Mouse (Mus musculus) forebrain, postnatal 0 days (tissue): ENCODE results near the gene Ly6g6c. TPM values are rescaled to one million over a fixed set of nuclear protein-coding genes. Genes with fewer than 3 reads are reported as not detected.

ENCODE experiments used
- ATAC-seq: fragments of 200-750 bp; cut with Nextera tagmentation; 2 replicates; pipeline ENCODE4 v1.8.0; 2017; ENCODE audit warnings: mild to moderate bottlenecking, moderate library complexity
- DNase-seq: peaks from one replicate; pipeline ENCODE4 v3.0.0-alpha.2; 2015
- H3K27ac ChIP-seq: fragments of 300-500 bp; sonication (generic); 2 replicates; pipeline ENCODE4 v1.5.1; 2014; ENCODE audit warnings: low read depth, mild to moderate bottlenecking, antibody characterized with exemption, low read length, moderate library complexity, mixed read lengths
- H3K27me3 ChIP-seq: fragments of 300-500 bp; sonication (generic); 2 replicates; pipeline ENCODE4 v1.6.1; 2014; ENCODE audit warnings: mild to moderate bottlenecking, low read length, mixed read lengths; ENCODE audit not compliant: insufficient read depth
- H3K36me3 ChIP-seq: fragments of 300-500 bp; sonication (generic); 2 replicates; pipeline ENCODE4 v1.6.1; 2014; ENCODE audit warnings: mild to moderate bottlenecking, moderate library complexity; ENCODE audit not compliant: insufficient read depth
- H3K4me1 ChIP-seq: fragments of 300-500 bp; sonication (generic); 2 replicates; pipeline ENCODE4 v1.6.1; 2014; ENCODE audit warnings: antibody characterized with exemption; ENCODE audit not compliant: insufficient read depth
- H3K4me2 ChIP-seq: fragments of 300-500 bp; sonication (generic); 2 replicates; pipeline ENCODE4 v1.6.1; 2014; ENCODE audit warnings: low read depth, mild to moderate bottlenecking, moderate library complexity
- H3K4me3 ChIP-seq: fragments of 300-500 bp; sonication (generic); 2 replicates; pipeline ENCODE4 v1.5.1; 2014; ENCODE audit warnings: low read depth, low read length, mixed read lengths
- H3K9ac ChIP-seq: fragments of 300-500 bp; sonication (generic); 2 replicates; pipeline ENCODE4 v1.6.1; 2014; ENCODE audit warnings: mild to moderate bottlenecking
- H3K9me3 ChIP-seq: fragments of 300-500 bp; sonication (generic); 2 replicates; pipeline ENCODE4 v1.6.1; 2016; ENCODE audit warnings: low read length
- CTCF ChIP-seq: sonication (generic); IDR thresholded peaks from 2 replicates; pipeline ENCODE4 v1.5.1; 2016; ENCODE audit warnings: antibody characterized with exemption, control low read depth, low read depth
- WGBS: fragments of 180-500 bp; shearing (Covaris S2); extraction: QIAGEN DNeasy Blood & Tissue Kit; methylation state at CpG from one replicate; pipeline ENCODE4 v1.1.7; 2014; 5-methylcytosine and 5-hydroxymethylcytosine counted together
- polyA plus RNA-seq: library from polyadenylated mRNA; unstranded; fragments of >200 nt; fragmentation: Nextera tagmentation; extraction: Ambion mirVana; gene quantifications from 2 replicates; pipeline ENCODE4 v1.2.1, GENCODE M21; 2015
- total RNA-seq: library from RNA; depleted of rRNA; stranded (reverse); fragments of >200 nt; gene quantifications from 2 replicates; pipeline ENCODE4 v1.2.3, GENCODE M21; 2014

The Ly6g6c gene
- total and polyA plus RNA-seq, 2 experiments from 2014 or later, result not detected

GRCm38 (mm10) chr17:35094475-35095365 is 29.5 kb downstream of the Ly6g6c start:
- Histone ChIP-seq H3K4me2 (no peak overlapping the region), H3K27ac (no peak overlapping the region), H3K36me3 (peaks cover 66% of the 10 kb centered on the region), H3K27me3 (no peaks in the 10 kb centered on the region), H3K4me1 (peaks cover 3% of the 10 kb centered on the region; the same call in 1 of the 2 replicates), H3K9ac (no peak overlapping the region), H3K9me3 (no peaks in the 10 kb centered on the region), H3K4me3 (no peak overlapping the region)
- 92% methylated on average over 15 of the region's 15 CpGs for WGBS
- no peak for ATAC-seq
- no peak for DNase-seq
- TF ChIP-seq CTCF, result no peak

DNA sequence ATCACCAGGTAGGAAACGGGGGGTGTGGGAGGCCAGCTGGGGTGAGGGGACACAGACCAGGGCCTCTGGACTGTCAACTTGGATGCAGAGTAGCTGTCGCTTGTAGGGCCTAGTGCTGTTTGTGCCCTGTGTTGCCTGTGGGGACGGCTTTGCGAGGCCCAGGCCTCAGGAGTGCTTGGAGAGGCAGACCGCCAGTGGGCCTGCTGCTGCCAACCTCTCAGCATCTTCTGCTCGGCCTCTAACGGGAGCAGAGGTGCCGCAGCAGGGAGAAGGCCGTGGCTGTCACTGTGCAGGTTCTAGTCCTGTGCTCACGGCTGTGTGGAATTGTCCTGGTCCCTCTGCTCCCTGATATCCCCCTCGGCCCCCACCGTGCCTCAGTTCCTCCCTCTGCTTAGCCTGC is 31.4 kb downstream of the Ly6g6c start:
- H3K9me3 ChIP-seq, result no peaks in the 10 kb centered on the region
- no peak for ATAC-seq
- H3K4me2 ChIP-seq, result no peak overlapping the region
- DNase-seq, result no peak
- H3K4me3 ChIP-seq, result no peak overlapping the region
- no peaks in the 10 kb centered on the region for H3K27me3 ChIP-seq
- no peak overlapping the region for H3K9ac ChIP-seq
- H3K27ac ChIP-seq, result no peak overlapping the region
- no peaks in the 10 kb centered on the region for H3K4me1 ChIP-seq
- peaks cover 81% of the 10 kb centered on the region for H3K36me3 ChIP-seq
- 89% methylated on average over 12 of the region's 12 CpGs for WGBS
- TF ChIP-seq CTCF, result no peak

DNA sequence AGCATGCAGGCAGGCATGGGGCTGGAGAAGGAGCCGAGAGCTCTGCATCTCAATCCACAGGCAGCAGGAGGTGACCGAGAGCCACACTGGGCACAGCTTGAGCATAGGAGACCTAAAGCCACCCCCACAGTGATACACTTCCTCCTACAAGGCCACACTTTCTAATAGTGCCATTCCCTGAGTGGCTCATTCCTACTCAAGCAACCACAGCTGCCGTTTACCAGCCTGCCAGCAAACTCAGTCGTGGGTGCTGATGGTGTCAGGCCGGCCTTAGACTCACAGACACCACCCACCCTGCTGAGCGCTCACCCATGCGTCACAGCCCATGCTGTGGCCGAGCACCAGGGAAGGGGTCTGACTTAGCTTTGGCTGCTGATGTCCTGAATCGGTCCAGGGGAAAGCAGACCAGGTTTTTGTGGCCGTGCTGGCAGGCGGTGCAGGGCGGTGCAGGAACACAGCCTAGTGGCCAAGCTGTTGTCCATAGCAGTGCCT is 32.0 kb downstream of the Ly6g6c start:
- no peak for DNase-seq
- no peak overlapping the region for H3K4me3 ChIP-seq
- no peak for TF ChIP-seq CTCF
- H3K27me3 ChIP-seq, result no peaks in the 10 kb centered on the region
- no peak overlapping the region for H3K4me2 ChIP-seq
- H3K36me3 ChIP-seq, result peaks cover 83% of the 10 kb centered on the region
- ATAC-seq, result no peak
- WGBS, result 78% methylated on average over 12 of the region's 12 CpGs
- no peak overlapping the region for H3K27ac ChIP-seq
- no peaks in the 10 kb centered on the region for H3K9me3 ChIP-seq
- H3K9ac ChIP-seq, result no peak overlapping the region
- no peaks in the 10 kb centered on the region for H3K4me1 ChIP-seq

- Histone ChIP-seq H3K4me1 (no peaks in the 10 kb centered on the region), H3K4me3 (no peak overlapping the region), H3K27me3 (no peaks in the 10 kb centered on the region), H3K9me3 (no peaks in the 10 kb centered on the region), H3K4me2 (no peak overlapping the region), H3K27ac (no peak overlapping the region), H3K36me3 (peaks cover 75% of the 10 kb centered on the region), H3K9ac (no peak overlapping the region)
- DNase-seq (no peak), ATAC-seq (no peak)
- TF ChIP-seq CTCF, result no peak
- WGBS, result 73% methylated on average over 10 of the region's 10 CpGs
These were observed 35.1 kb downstream of the Ly6g6c start for GRCm38 (mm10) chr17:35100196-35100765.

DNA sequence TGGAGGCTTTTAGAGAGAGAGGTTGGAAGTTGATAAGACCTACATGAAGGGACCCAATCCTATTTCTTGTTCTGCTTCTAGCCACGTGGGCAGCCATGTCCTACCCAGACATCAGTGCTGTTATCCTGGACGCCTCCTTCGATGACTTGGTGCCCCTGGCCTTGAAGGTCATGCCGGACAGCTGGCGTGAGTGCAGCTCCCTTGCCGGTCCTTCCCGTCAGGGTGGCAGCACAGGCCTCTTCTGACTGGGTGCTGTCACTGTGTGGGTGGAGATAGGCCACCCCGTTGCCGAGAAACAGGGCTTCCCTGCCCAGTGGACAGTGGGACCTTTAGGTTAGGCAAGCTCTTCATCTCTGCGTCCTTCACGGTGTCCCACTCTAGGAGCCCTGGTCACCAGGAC is 36.0 kb downstream of the Ly6g6c start:
- peaks cover 73% of the 10 kb centered on the region for H3K36me3 ChIP-seq
- no peak for TF ChIP-seq CTCF

GRCm38 (mm10) chr17:35102299-35102698 is 37.1 kb downstream of the Ly6g6c start:
- Histone ChIP-seq H3K27ac (no peak overlapping the region), H3K9ac (no peak overlapping the region), H3K4me1 (no peaks in the 10 kb centered on the region), H3K9me3 (no peaks in the 10 kb centered on the region), H3K4me3 (no peak overlapping the region), H3K27me3 (no peaks in the 10 kb centered on the region), H3K4me2 (no peak overlapping the region), H3K36me3 (peaks cover 62% of the 10 kb centered on the region)
- no peak for DNase-seq
- WGBS, result 76% methylated on average over 8 of the region's 8 CpGs
- no peak for TF ChIP-seq CTCF
- ATAC-seq, result no peak

More for the DNA sequence above, 36.0 kb downstream of the Ly6g6c start:
- Histone ChIP-seq H3K4me2 (no peak overlapping the region), H3K27me3 (no peaks in the 10 kb centered on the region), H3K9ac (no peak overlapping the region), H3K27ac (no peak overlapping the region), H3K4me1 (no peaks in the 10 kb centered on the region), H3K9me3 (no peaks in the 10 kb centered on the region), H3K4me3 (no peak overlapping the region)
- WGBS, result 95% methylated on average over 11 of the region's 11 CpGs
- DNase-seq (no peak), ATAC-seq (no peak)

DNA sequence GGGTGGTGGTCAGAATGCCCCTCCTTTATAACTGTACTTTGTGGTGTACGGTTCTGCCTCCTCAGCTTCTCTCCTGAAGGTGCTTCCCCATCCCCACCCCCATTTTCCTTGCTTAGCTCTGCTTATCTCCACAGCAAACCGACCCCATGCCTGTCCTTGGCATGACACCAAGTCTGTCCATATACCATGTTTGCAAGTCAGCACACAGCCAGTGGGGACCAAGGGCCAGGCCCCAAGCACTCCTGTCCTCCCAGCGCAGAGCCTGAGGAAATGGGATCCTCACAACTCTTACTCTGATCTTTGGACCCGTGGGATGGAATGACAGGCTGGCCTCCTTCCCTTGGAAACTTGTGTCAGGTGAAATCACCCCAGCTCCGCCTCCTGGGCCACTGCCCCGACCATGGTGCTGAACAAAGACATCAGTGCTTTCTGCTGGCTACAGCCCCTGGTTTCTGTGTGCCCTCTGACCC is 38.1 kb downstream of the Ly6g6c start:
- DNase-seq (no peak), ATAC-seq (no peak)
- Histone ChIP-seq H3K27ac (no peak overlapping the region), H3K4me2 (no peak overlapping the region), H3K4me1 (no peaks in the 10 kb centered on the region), H3K27me3 (no peaks in the 10 kb centered on the region), H3K4me3 (no peak overlapping the region), H3K9ac (no peak overlapping the region), H3K36me3 (peaks cover 55% of the 10 kb centered on the region), H3K9me3 (no peaks in the 10 kb centered on the region)
- TF ChIP-seq CTCF, result no peak
- 74% methylated on average over 6 of the region's 6 CpGs for WGBS
